10 mouse cellular contexts compared by ENCODE assay signal in genomic region chr12:107961843-107962242, GRCm38 (mm10). TPM values are rescaled to one million over a fixed set of nuclear protein-coding genes. Genes with fewer than 3 reads are reported as not detected.
DNase-seq lines count a peak whose midpoint lies in the region; ATAC-seq lines count a peak whose summit lies in the region.
"Had no signal": no experiment of that assay in that cellular context is flagged by ENCODE, and none has a peak within 500 bp of the region (broad histone marks: within the 10 kb centered on the region; RNA-seq: fewer than 3 reads in every experiment).

No protein-coding gene starts in this region.

- intact Hi-C loops in heart, postnatal 10 days (cut with DNase I): no loop called here

- H3K27ac ChIP-seq in limb, embryonic 12.5 days: peak overlapping the region; percentile 75; the same call in 1 of the 2 replicates
- no peak overlapping the region for H3K27ac ChIP-seq in limb, embryonic 10.5 days
- H3K27ac ChIP-seq in forebrain, embryonic 16.5 days (ENCODE audit: low read length): peak overlapping the region; percentile 54
- H3K27ac ChIP-seq in neural tube, embryonic 15.5 days (replicated peaks): peak overlapping the region; percentile 41; the same call in 1 of the 2 replicates
- H3K27ac ChIP-seq: macrophage had no signal

- WGBS in limb, embryonic 12.5 days: 44% methylated on average over 15 of the region's 15 CpGs
- WGBS in limb, embryonic 10.5 days: 77% methylated on average over 15 of the region's 15 CpGs
- WGBS in forebrain, embryonic 16.5 days: 53% methylated on average over 15 of the region's 15 CpGs
- WGBS in neural tube, embryonic 15.5 days: 34% methylated on average over 15 of the region's 15 CpGs

- H3K4me2 ChIP-seq in limb, embryonic 12.5 days: peak overlapping the region; percentile 45
- H3K4me2 ChIP-seq in forebrain, embryonic 16.5 days (ENCODE audit: low read length): 0 out of 2 replicates have a peak overlapping the region, but pooled peaks have one; percentile 5
- peak overlapping the region; percentile 19; the same call in 1 of the 2 replicates for H3K4me2 ChIP-seq in neural tube, embryonic 15.5 days

- ATAC-seq in limb, embryonic 12.5 days (ENCODE audit: insufficient number of reproducible peaks, insufficient read depth, low FRiP score, low TSS enrichment, low read depth): no peak
- no peak for ATAC-seq in forebrain, embryonic 16.5 days
- no peak for ATAC-seq in neural tube, embryonic 15.5 days (ENCODE audit: low FRiP score)

- H3K36me3 ChIP-seq in limb, embryonic 12.5 days: no peaks in the 10 kb centered on the region
- peaks cover 3% of the 10 kb centered on the region; the same call in 1 of the 2 replicates for H3K36me3 ChIP-seq in limb, embryonic 10.5 days
- no peaks in the 10 kb centered on the region for H3K36me3 ChIP-seq in forebrain, embryonic 16.5 days (ENCODE audit: control insufficient read depth, insufficient read depth)
- no peaks in the 10 kb centered on the region for H3K36me3 ChIP-seq in neural tube, embryonic 15.5 days

- H3K9me3 ChIP-seq in limb, embryonic 12.5 days: no peaks in the 10 kb centered on the region
- H3K9me3 ChIP-seq in limb, embryonic 10.5 days (replicated peaks): no peaks in the 10 kb centered on the region
- H3K9me3 ChIP-seq in forebrain, embryonic 16.5 days (ENCODE audit: control insufficient read depth, low read length): no peaks in the 10 kb centered on the region
- H3K9me3 ChIP-seq in neural tube, embryonic 15.5 days (replicated peaks): no peaks in the 10 kb centered on the region

- peaks cover 76% of the 10 kb centered on the region for H3K4me1 ChIP-seq in limb, embryonic 12.5 days (replicated peaks)
- peaks cover 83% of the 10 kb centered on the region for H3K4me1 ChIP-seq in limb, embryonic 10.5 days
- peaks cover 78% of the 10 kb centered on the region for H3K4me1 ChIP-seq in forebrain, embryonic 16.5 days (replicated peaks; ENCODE audit: control insufficient read depth, insufficient read depth, low read length)
- H3K4me1 ChIP-seq in neural tube, embryonic 15.5 days: peaks cover 67% of the 10 kb centered on the region

- DNase-seq in limb, embryonic 10.5 days (ENCODE audit: low spot score): no peak
- peak; percentile 20 for DNase-seq in adrenal gland, adult 8-10 months
- DNase-seq in embryo, embryonic 10 days (ENCODE audit: low spot score): no peak
- DNase-seq in heart, postnatal 10 days: no peak
- no peak for DNase-seq in layer of hippocampus, adult 8-10 months (ENCODE audit: low spot score in 2 of 2)
- DNase-seq: thymus, postnatal 4 days had no signal

- H3K27me3 ChIP-seq in limb, embryonic 12.5 days: no peaks in the 10 kb centered on the region
- H3K27me3 ChIP-seq in limb, embryonic 10.5 days (ENCODE audit: low read depth, poor library complexity, severe bottlenecking): no peaks in the 10 kb centered on the region
- no peaks in the 10 kb centered on the region for H3K27me3 ChIP-seq in forebrain, embryonic 16.5 days (replicated peaks; ENCODE audit: control insufficient read depth, insufficient read depth, low read length)
- no peaks in the 10 kb centered on the region for H3K27me3 ChIP-seq in neural tube, embryonic 15.5 days (replicated peaks)

- no peak overlapping the region for H3K9ac ChIP-seq in limb, embryonic 12.5 days (replicated peaks)
- no peak overlapping the region for H3K9ac ChIP-seq in forebrain, embryonic 16.5 days (replicated peaks; ENCODE audit: low read depth, low read length)
- no peak overlapping the region for H3K9ac ChIP-seq in neural tube, embryonic 15.5 days (replicated peaks)

- no peak overlapping the region for H3K4me3 ChIP-seq in limb, embryonic 12.5 days (replicated peaks)
- no peak overlapping the region for H3K4me3 ChIP-seq in limb, embryonic 10.5 days
- no peak overlapping the region for H3K4me3 ChIP-seq in forebrain, embryonic 16.5 days (replicated peaks; ENCODE audit: low read length)
- no peak overlapping the region for H3K4me3 ChIP-seq in neural tube, embryonic 15.5 days (replicated peaks)

RNA-seq across cellular contexts. Expression of gene Bcl11b, which starts 41.6 kb away (rescaled TPM):
- 19.6 and 19.9 TPM in 2 replicates for polyA plus RNA-seq in limb, embryonic 12.5 days (2016; fragmentation: Nextera tagmentation; extraction: Ambion mirVana)
- 5.4 and 7.8 TPM in 2 replicates for polyA plus RNA-seq in limb, embryonic 10.5 days (2016; fragmentation: Nextera tagmentation; extraction: Ambion mirVana)
- under 1 TPM; 0.17 to 0.80 (median 0.55) TPM for total RNA-seq in adrenal gland, adult 8-10 months (2022)
- polyA plus RNA-seq in forebrain, embryonic 16.5 days (2015; fragmentation: Nextera tagmentation; extraction: Ambion mirVana): 81.4 and 87.9 TPM in 2 replicates
- 21.6 and 22.2 TPM in 2 replicates for polyA plus RNA-seq in neural tube, embryonic 15.5 days (2015; fragmentation: Nextera tagmentation; extraction: Ambion mirVana)
- 1 to 10 TPM; 1.6 to 1.8 TPM for total RNA-seq in heart, postnatal 10 days (2021)
- total RNA-seq in layer of hippocampus, adult 8-10 months (2022): 100 to 1,000 TPM; 110 to 122 (median 115) TPM
- polyA plus RNA-seq: macrophage had no signal
